Mouse (Mus musculus) forebrain, embryonic 15.5 days (tissue): Measurements from ENCODE around the gene BC067074. TPM values are rescaled to one million over a fixed set of nuclear protein-coding genes. Genes with fewer than 3 reads are reported as not detected.

Experiments
- ATAC-seq: fragments of 200-750 bp; cut with Nextera tagmentation; replicated peaks from 2 replicates; pipeline ENCODE4 v1.8.0; 2017; ENCODE audit warnings: mild to moderate bottlenecking, moderate TSS enrichment, moderate library complexity
- H3K27ac ChIP-seq: fragments of 300-500 bp; sonication (generic); replicated peaks from 2 replicates; pipeline ENCODE4 v1.5.1; 2015; ENCODE audit warnings: mild to moderate bottlenecking, inconsistent platforms
- H3K27me3 ChIP-seq: fragments of 300-500 bp; sonication (generic); 2 replicates; pipeline ENCODE4 v1.6.1; 2015; ENCODE audit warnings: inconsistent platforms
- H3K36me3 ChIP-seq: fragments of 300-500 bp; sonication (generic); 2 replicates; pipeline ENCODE4 v1.6.1; 2015; ENCODE audit warnings: mild to moderate bottlenecking, inconsistent platforms
- H3K4me1 ChIP-seq: fragments of 300-500 bp; sonication (generic); 2 replicates; pipeline ENCODE4 v1.6.1; 2015; ENCODE audit warnings: inconsistent platforms
- H3K4me2 ChIP-seq: fragments of 300-500 bp; sonication (generic); replicated peaks from 2 replicates; pipeline ENCODE4 v1.6.1; 2015; ENCODE audit warnings: mild to moderate bottlenecking, inconsistent platforms
- H3K4me3 ChIP-seq: fragments of 300-500 bp; sonication (generic); 2 replicates; pipeline ENCODE4 v1.5.1; 2015; ENCODE audit warnings: mild to moderate bottlenecking, inconsistent platforms
- H3K9ac ChIP-seq: fragments of 300-500 bp; sonication (generic); replicated peaks from 2 replicates; pipeline ENCODE4 v1.6.1; 2015; ENCODE audit warnings: mild to moderate bottlenecking, inconsistent platforms
- H3K9me3 ChIP-seq: fragments of 300-500 bp; sonication (generic); 2 replicates; pipeline ENCODE4 v1.6.1; 2016; ENCODE audit warnings: inconsistent platforms
- WGBS: fragments of 180-500 bp; shearing (Covaris S2); methylation state at CpG from one replicate; pipeline ENCODE4 v1.1.7; 2015; ENCODE audit warnings: mixed read lengths; 5-methylcytosine and 5-hydroxymethylcytosine counted together
- polyA plus RNA-seq: library from polyadenylated mRNA; unstranded; fragments of >200 nt; fragmentation: Nextera tagmentation; extraction: Ambion mirVana; gene quantifications from 2 replicates; pipeline ENCODE4 v1.2.1, GENCODE M21; 2015

The BC067074 gene
- polyA plus RNA-seq, 1 experiment from 2014 or later: 0.48 TPM

GRCm38 (mm10) chr13:113287141-113287540 is 5.8 kb upstream of the BC067074 start:
- ATAC-seq: no peak
- Histone ChIP-seq H3K36me3 (no peaks in the 10 kb centered on the region), H3K27ac (no peak overlapping the region), H3K9me3 (no peaks in the 10 kb centered on the region), H3K4me1 (peaks cover under 1% of the 10 kb centered on the region; the same call in 1 of the 2 replicates), H3K27me3 (no peaks in the 10 kb centered on the region), H3K4me2 (no peak overlapping the region), H3K9ac (no peak overlapping the region), H3K4me3 (no peak overlapping the region)
- WGBS: 89% methylated on average over 7 of the region's 7 CpGs

GRCm38 (mm10) chr13:113288210-113289197 is 4.5 kb upstream of the BC067074 start:
- WGBS: 83% methylated on average over 7 of the region's 7 CpGs
- H3K27me3 ChIP-seq: no peaks in the 10 kb centered on the region
- H3K4me3 ChIP-seq: no peak overlapping the region
- no peaks in the 10 kb centered on the region for H3K36me3 ChIP-seq
- no peak overlapping the region for H3K27ac ChIP-seq
- H3K4me2 ChIP-seq: no peak overlapping the region
- H3K9ac ChIP-seq: no peak overlapping the region
- no peak for ATAC-seq
- no peaks in the 10 kb centered on the region for H3K9me3 ChIP-seq
- peaks cover 14% of the 10 kb centered on the region for H3K4me1 ChIP-seq

- H3K4me3 ChIP-seq: no peak overlapping the region
- H3K27me3 ChIP-seq: no peaks in the 10 kb centered on the region
- no peak overlapping the region for H3K9ac ChIP-seq
- no peak overlapping the region for H3K4me2 ChIP-seq
- H3K36me3 ChIP-seq: no peaks in the 10 kb centered on the region
- no peak overlapping the region for H3K27ac ChIP-seq
- 38% methylated on average over 4 of the region's 4 CpGs for WGBS
- ATAC-seq: no peak
- peaks cover 14% of the 10 kb centered on the region for H3K4me1 ChIP-seq
- no peaks in the 10 kb centered on the region for H3K9me3 ChIP-seq
These were observed 3.2 kb upstream of the BC067074 start for GRCm38 (mm10) chr13:113289760-113290159.

GRCm38 (mm10) chr13:113292001-113292400 is 958 bp upstream of the BC067074 start:
- H3K9ac ChIP-seq: no peak overlapping the region
- H3K9me3 ChIP-seq: no peaks in the 10 kb centered on the region
- H3K4me2 ChIP-seq: no peak overlapping the region
- H3K4me3 ChIP-seq: no peak overlapping the region
- no peak for ATAC-seq
- no peaks in the 10 kb centered on the region for H3K36me3 ChIP-seq
- no peak overlapping the region for H3K27ac ChIP-seq
- H3K27me3 ChIP-seq: no peaks in the 10 kb centered on the region
- 60% methylated on average over 8 of the region's 8 CpGs for WGBS
- H3K4me1 ChIP-seq: peaks cover 14% of the 10 kb centered on the region

GRCm38 (mm10) chr13:113293707-113294432 is 911 bp downstream of the BC067074 start:
- 63% methylated on average over 11 of the region's 11 CpGs for WGBS
- Histone ChIP-seq H3K36me3 (no peaks in the 10 kb centered on the region), H3K27ac (no peak overlapping the region), H3K9ac (no peak overlapping the region), H3K4me2 (peak overlapping the region; percentile 97), H3K9me3 (no peaks in the 10 kb centered on the region), H3K4me1 (peaks cover 14% of the 10 kb centered on the region), H3K4me3 (peak overlapping the region; percentile 56), H3K27me3 (no peaks in the 10 kb centered on the region)
- ATAC-seq: no peak

- Histone ChIP-seq H3K4me2 (no peak overlapping the region), H3K36me3 (no peaks in the 10 kb centered on the region), H3K4me1 (peaks cover 14% of the 10 kb centered on the region), H3K4me3 (no peak overlapping the region), H3K27me3 (no peaks in the 10 kb centered on the region), H3K9me3 (no peaks in the 10 kb centered on the region), H3K27ac (no peak overlapping the region), H3K9ac (no peak overlapping the region)
- no peak for ATAC-seq
- WGBS: 68% methylated on average over 10 of the region's 10 CpGs
These were observed 3.0 kb downstream of the BC067074 start for GRCm38 (mm10) chr13:113295817-113296485.

- no peaks in the 10 kb centered on the region for H3K27me3 ChIP-seq
- no peak overlapping the region for H3K4me2 ChIP-seq
- no peaks in the 10 kb centered on the region for H3K4me1 ChIP-seq
- H3K4me3 ChIP-seq: no peak overlapping the region
- no peak overlapping the region for H3K27ac ChIP-seq
- WGBS: 90% methylated on average over 4 of the region's 4 CpGs
- H3K9me3 ChIP-seq: no peaks in the 10 kb centered on the region
- H3K36me3 ChIP-seq: no peaks in the 10 kb centered on the region
- H3K9ac ChIP-seq: no peak overlapping the region
- no peak for ATAC-seq
These were observed 13.6 kb downstream of the BC067074 start for GRCm38 (mm10) chr13:113306581-113306980.

- Histone ChIP-seq H3K4me1 (no peaks in the 10 kb centered on the region), H3K9ac (no peak overlapping the region), H3K4me3 (no peak overlapping the region), H3K36me3 (no peaks in the 10 kb centered on the region), H3K27me3 (no peaks in the 10 kb centered on the region), H3K9me3 (no peaks in the 10 kb centered on the region), H3K4me2 (no peak overlapping the region), H3K27ac (no peak overlapping the region)
- WGBS: 94% methylated on average over 5 of the region's 5 CpGs
- ATAC-seq: no peak
These were observed 26.6 kb downstream of the BC067074 start for GRCm38 (mm10) chr13:113319588-113319987.

- peak; percentile 64; the same call in 1 of the 2 replicates for ATAC-seq
These were observed 29.0 kb downstream of the BC067074 start for GRCm38 (mm10) chr13:113321972-113322371.

GRCm38 (mm10) chr13:113324241-113324640 is 31.3 kb downstream of the BC067074 start:
- no peak overlapping the region for H3K9ac ChIP-seq
- H3K9me3 ChIP-seq: no peaks in the 10 kb centered on the region
- no peak overlapping the region for H3K27ac ChIP-seq
- H3K36me3 ChIP-seq: no peaks in the 10 kb centered on the region
- H3K4me2 ChIP-seq: no peak overlapping the region
- no peaks in the 10 kb centered on the region for H3K4me1 ChIP-seq
- H3K27me3 ChIP-seq: no peaks in the 10 kb centered on the region
- no peak overlapping the region for H3K4me3 ChIP-seq
- ATAC-seq: no peak
- 71% methylated on average over 3 of the region's 3 CpGs for WGBS

More at GRCm38 (mm10) chr13:113321972-113322371, 29.0 kb downstream of the BC067074 start:
- H3K4me2 ChIP-seq: no peak overlapping the region
- no peaks in the 10 kb centered on the region for H3K27me3 ChIP-seq
- H3K4me1 ChIP-seq: no peaks in the 10 kb centered on the region
- H3K9me3 ChIP-seq: no peaks in the 10 kb centered on the region
- H3K9ac ChIP-seq: no peak overlapping the region
- no peak overlapping the region for H3K27ac ChIP-seq
- 21% methylated on average over 6 of the region's 6 CpGs for WGBS
- no peak overlapping the region for H3K4me3 ChIP-seq
- no peaks in the 10 kb centered on the region for H3K36me3 ChIP-seq

- H3K36me3 ChIP-seq: no peaks in the 10 kb centered on the region
- H3K4me1 ChIP-seq: no peaks in the 10 kb centered on the region
- peaks cover 7% of the 10 kb centered on the region; the same call in 1 of the 2 replicates for H3K9me3 ChIP-seq
- H3K9ac ChIP-seq: no peak overlapping the region
- WGBS: 82% methylated on average over 3 of the region's 3 CpGs
- ATAC-seq: no peak
- H3K27me3 ChIP-seq: no peaks in the 10 kb centered on the region
- no peak overlapping the region for H3K4me3 ChIP-seq
- H3K4me2 ChIP-seq: no peak overlapping the region
- H3K27ac ChIP-seq: no peak overlapping the region
These were observed 32.7 kb downstream of the BC067074 start for GRCm38 (mm10) chr13:113325678-113326077.

- no peak overlapping the region for H3K27ac ChIP-seq
- no peak overlapping the region for H3K4me2 ChIP-seq
- no peaks in the 10 kb centered on the region for H3K27me3 ChIP-seq
- no peaks in the 10 kb centered on the region for H3K4me1 ChIP-seq
- no peaks in the 10 kb centered on the region for H3K36me3 ChIP-seq
- ATAC-seq: no peak
- 83% methylated on average over 7 of the region's 7 CpGs for WGBS
- no peak overlapping the region for H3K4me3 ChIP-seq
- H3K9ac ChIP-seq: no peak overlapping the region
- peaks cover 7% of the 10 kb centered on the region; the same call in 1 of the 2 replicates for H3K9me3 ChIP-seq
These were observed 39.3 kb downstream of the BC067074 start for GRCm38 (mm10) chr13:113332256-113332655.
